Mouse (Mus musculus) C2C12 (cell line): ENCODE measurements at regions not wholly inside any gene's neighbourhood (a gene's known extent, or its start where the extent isn't known, plus 50 kb on each side); places are given as distances from the start of the nearest gene placed in this dataset.

Source experiments
- H3K27me3 ChIP-seq: one replicate; pipeline ENCODE4 v1.6.1; 2011; ENCODE audit not compliant: control insufficient read depth, insufficient read depth, insufficient read length
- H3K36me3 ChIP-seq: one replicate; pipeline ENCODE4 v1.6.1; 2011; ENCODE audit not compliant: control insufficient read depth, insufficient read depth
- H3K4me3 ChIP-seq: one replicate; pipeline ENCODE4 v1.5.1; 2011; ENCODE audit warnings: mild to moderate bottlenecking, control low read depth; ENCODE audit not compliant: poor library complexity, insufficient read depth, severe bottlenecking
- H3K79me2 ChIP-seq: one replicate; pipeline ENCODE4 v1.6.1; 2011; ENCODE audit not compliant: control insufficient read depth, insufficient read depth
- H3K79me3 ChIP-seq: one replicate; pipeline ENCODE4 v1.6.1; 2011; ENCODE audit warnings: low read depth, control low read depth
- H3ac ChIP-seq: one replicate; pipeline ENCODE3; 2011; ENCODE audit warnings: low read depth; ENCODE audit not compliant: control insufficient read depth, insufficient read length
- CEBPB ChIP-seq: IDR thresholded peaks from one replicate; pipeline ENCODE4 v1.6.1; 2011; ENCODE audit warnings: low read depth, mild to moderate bottlenecking, control low read depth, moderate library complexity
- CTCF ChIP-seq: IDR thresholded peaks from one replicate; pipeline ENCODE4 v1.5.1; 2011; ENCODE audit not compliant: control insufficient read depth, insufficient read depth, insufficient read length
- FOSL1 ChIP-seq: IDR thresholded peaks from one replicate; pipeline ENCODE4 v1.8.0; 2011; ENCODE audit warnings: mild to moderate bottlenecking, low read length; ENCODE audit not compliant: poor library complexity, insufficient read depth, severe bottlenecking
- MAX ChIP-seq: IDR thresholded peaks from one replicate; pipeline ENCODE4 v1.6.1; 2011; ENCODE audit warnings: mild to moderate bottlenecking, control low read depth
- MYOD1 ChIP-seq: IDR thresholded peaks from one replicate; pipeline ENCODE4 v1.6.1; 2011; ENCODE audit warnings: low read depth; ENCODE audit not compliant: control insufficient read depth, insufficient read length
- MYOG ChIP-seq: IDR thresholded peaks from one replicate; pipeline ENCODE4 v1.6.1; 2011; ENCODE audit not compliant: control insufficient read depth, insufficient read length; ENCODE audit errors: extremely low read depth
- USF1 ChIP-seq: IDR thresholded peaks from one replicate; pipeline ENCODE4 v1.6.1; 2011; ENCODE audit warnings: low read depth, mild to moderate bottlenecking, control low read depth, moderate library complexity

- Histone ChIP-seq H3K36me3 (no peaks in the 10 kb centered on the region), H3K79me3 (no peaks in the 10 kb centered on the region), H3ac (no peak overlapping the region), H3K27me3 (no peaks in the 10 kb centered on the region), H3K79me2 (no peaks in the 10 kb centered on the region), H3K4me3 (no peak overlapping the region)
- no peak for TF ChIP-seq MYOD1
- TF ChIP-seq USF1, result no peak
- no peak for TF ChIP-seq MAX
- TF ChIP-seq FOSL1, result no peak
- no peak for TF ChIP-seq MYOG
- TF ChIP-seq CTCF, result no peak
- no peak for TF ChIP-seq CEBPB
Measured at GRCm38 (mm10) chr8:75353786-75354185, 52.6 kb downstream of the Gm10358 start.

GRCm38 (mm10) chr8:75350141-75350540, 56.2 kb downstream of the Gm10358 start:
- no peak for TF ChIP-seq MYOD1
- Histone ChIP-seq H3K4me3 (no peak overlapping the region), H3K27me3 (no peaks in the 10 kb centered on the region), H3ac (no peak overlapping the region), H3K36me3 (no peaks in the 10 kb centered on the region), H3K79me2 (no peaks in the 10 kb centered on the region), H3K79me3 (no peaks in the 10 kb centered on the region)

- Histone ChIP-seq H3K79me2 (no peaks in the 10 kb centered on the region), H3ac (no peak overlapping the region), H3K27me3 (no peaks in the 10 kb centered on the region), H3K36me3 (no peaks in the 10 kb centered on the region), H3K4me3 (no peak overlapping the region), H3K79me3 (no peaks in the 10 kb centered on the region)
- no peak for TF ChIP-seq USF1
- TF ChIP-seq CEBPB, result no peak
- TF ChIP-seq CTCF, result no peak
- TF ChIP-seq MAX, result no peak
- no peak for TF ChIP-seq FOSL1
- TF ChIP-seq MYOD1, result no peak
- TF ChIP-seq MYOG, result no peak
Measured at GRCm38 (mm10) chr8:75348047-75348446, 58.3 kb downstream of the Gm10358 start.

- Histone ChIP-seq H3K27me3 (no peaks in the 10 kb centered on the region), H3K4me3 (no peak overlapping the region), H3K79me2 (no peaks in the 10 kb centered on the region), H3ac (no peak overlapping the region), H3K79me3 (no peaks in the 10 kb centered on the region), H3K36me3 (no peaks in the 10 kb centered on the region)
- no peak for TF ChIP-seq CTCF
- no peak for TF ChIP-seq USF1
Measured at GRCm38 (mm10) chr8:75320614-75321013, 85.8 kb downstream of the Gm10358 start.

- TF ChIP-seq MAX, result no peak
- Histone ChIP-seq H3K36me3 (no peaks in the 10 kb centered on the region), H3K79me3 (no peaks in the 10 kb centered on the region), H3ac (no peak overlapping the region), H3K4me3 (no peak overlapping the region), H3K79me2 (no peaks in the 10 kb centered on the region), H3K27me3 (no peaks in the 10 kb centered on the region)
Measured at GRCm38 (mm10) chr8:75318526-75318925, 87.9 kb downstream of the Gm10358 start.

GRCm38 (mm10) chr8:75315886-75316285, 90.5 kb downstream of the Gm10358 start:
- Histone ChIP-seq H3K79me2 (no peaks in the 10 kb centered on the region), H3K27me3 (no peaks in the 10 kb centered on the region), H3K36me3 (no peaks in the 10 kb centered on the region), H3K79me3 (no peaks in the 10 kb centered on the region), H3K4me3 (no peak overlapping the region), H3ac (no peak overlapping the region)
- TF ChIP-seq CTCF, result peak; percentile 21
- TF ChIP-seq CEBPB, result no peak

GRCm38 (mm10) chr8:75309463-75309862, 95.7 kb downstream of the Rasd2 start:
- H3K79me2 ChIP-seq, result no peaks in the 10 kb centered on the region
- no peak overlapping the region for H3K4me3 ChIP-seq
- no peak overlapping the region for H3ac ChIP-seq
- no peaks in the 10 kb centered on the region for H3K79me3 ChIP-seq
- no peaks in the 10 kb centered on the region for H3K36me3 ChIP-seq
- H3K27me3 ChIP-seq, result no peaks in the 10 kb centered on the region
- TF ChIP-seq MYOG (no peak), MAX (no peak), FOSL1 (no peak), USF1 (no peak), CEBPB (no peak)
